Mouse (Mus musculus): Measurements from ENCODE around the gene Mtln. TPM values are rescaled to one million over a fixed set of nuclear protein-coding genes. Genes with fewer than 3 reads are reported as not detected.

Gene Mtln
- polyA plus RNA-seq, 1 experiment from 2014 or later, result 31.3 TPM

DNA sequence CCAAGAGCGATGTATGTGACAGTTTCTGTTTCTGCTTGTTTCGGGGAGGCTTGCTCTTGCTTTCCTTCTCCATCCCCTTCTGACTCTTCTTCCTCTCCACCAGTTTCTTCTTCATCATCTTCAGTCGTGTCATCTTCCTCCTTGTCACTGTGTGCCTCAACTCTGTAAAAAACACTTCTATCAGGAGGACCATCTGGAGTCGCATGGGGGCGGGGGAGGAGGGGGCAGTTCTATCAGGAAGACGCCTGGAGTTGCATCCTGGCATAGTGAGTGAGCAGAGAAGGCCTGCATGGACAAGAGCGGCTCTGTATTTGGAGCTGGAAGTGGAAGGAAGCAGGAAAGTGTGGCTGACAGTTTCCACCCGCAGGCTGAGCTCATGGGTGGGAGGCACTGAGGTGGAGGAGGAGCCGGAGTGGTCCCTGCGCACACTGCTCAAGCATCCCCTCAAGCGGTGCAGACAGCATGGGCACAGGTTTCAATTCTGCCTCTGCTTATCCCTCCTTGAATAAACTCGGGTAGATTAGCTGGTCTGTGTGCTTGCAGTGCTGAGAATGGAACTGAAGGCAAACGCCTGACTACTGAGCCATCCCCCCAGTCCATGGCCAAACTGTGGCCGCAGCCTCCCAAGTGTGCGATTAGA lies 18.2 kb downstream of the Mtln start:
- whole genome bisulfite sequencing, result 53% methylated on average over 15 of the region's 15 CpGs
- Histone ChIP-seq H3K4me1 (ENCODE audit: insufficient read depth) (no peaks in the 10 kb centered on the region), H3K9me3 (ENCODE audit: low read depth, low read length) (no peaks in the 10 kb centered on the region), H3K36me3 (ENCODE audit: insufficient read depth) (peaks cover 37% of the 10 kb centered on the region), H3K4me2 (no peak overlapping the region), H3K27ac (ENCODE audit: low read depth) (no peak overlapping the region), H3K27me3 (ENCODE audit: insufficient read depth, low read length) (no peaks in the 10 kb centered on the region), H3K9ac (no peak overlapping the region), H3K4me3 (ENCODE audit: low read depth, low read length) (no peak overlapping the region)
- DNase-seq, result peak; percentile 9
- 0 out of 2 replicates have a peak, but pooled peaks have one; percentile 41 for ATAC-seq (ENCODE audit: insufficient read depth)
- no peak for TF ChIP-seq CTCF (IDR thresholded peaks at IDR 0.05; ENCODE audit: low read depth)

- no peak overlapping the region for H3K9ac ChIP-seq
- H3K4me3 ChIP-seq (ENCODE audit: low read depth, low read length), result no peak overlapping the region
- ATAC-seq (ENCODE audit: insufficient read depth) (no peak), DNase-seq (no peak)
- no peak overlapping the region for H3K4me2 ChIP-seq
- no peaks in the 10 kb centered on the region for H3K27me3 ChIP-seq (ENCODE audit: insufficient read depth, low read length)
- H3K27ac ChIP-seq (ENCODE audit: low read depth), result no peak overlapping the region
- no peaks in the 10 kb centered on the region for H3K9me3 ChIP-seq (ENCODE audit: low read depth, low read length)
- WGBS, result 80% methylated on average over 5 of the region's 5 CpGs
- no peak for TF ChIP-seq CTCF (IDR thresholded peaks at IDR 0.05; ENCODE audit: low read depth)
- H3K36me3 ChIP-seq (ENCODE audit: insufficient read depth), result peaks cover 34% of the 10 kb centered on the region; the same call in 1 of the 2 replicates
- no peaks in the 10 kb centered on the region for H3K4me1 ChIP-seq (ENCODE audit: insufficient read depth)
These were observed 30.7 kb downstream of the Mtln start for GRCm38 (mm10) chr2:127761587-127761986.

GRCm38 (mm10) chr2:127760429-127761000 lies 31.8 kb downstream of the Mtln start:
- H3K36me3 ChIP-seq (ENCODE audit: insufficient read depth), result peaks cover 34% of the 10 kb centered on the region; the same call in 1 of the 2 replicates
- H3K4me3 ChIP-seq (ENCODE audit: low read depth, low read length), result no peak overlapping the region
- no peak for TF ChIP-seq CTCF (IDR thresholded peaks at IDR 0.05; ENCODE audit: low read depth)
- DNase-seq (no peak), ATAC-seq (ENCODE audit: insufficient read depth) (no peak)
- H3K27ac ChIP-seq (ENCODE audit: low read depth), result no peak overlapping the region
- WGBS, result 66% methylated on average over 10 of the region's 10 CpGs
- no peaks in the 10 kb centered on the region for H3K9me3 ChIP-seq (ENCODE audit: low read depth, low read length)
- no peaks in the 10 kb centered on the region for H3K4me1 ChIP-seq (ENCODE audit: insufficient read depth)
- H3K9ac ChIP-seq, result no peak overlapping the region
- no peaks in the 10 kb centered on the region for H3K27me3 ChIP-seq (ENCODE audit: insufficient read depth, low read length)
- no peak overlapping the region for H3K4me2 ChIP-seq

GRCm38 (mm10) chr2:127760014-127760413 lies 32.3 kb downstream of the Mtln start:
- no peak for ATAC-seq (ENCODE audit: insufficient read depth)
- no peaks in the 10 kb centered on the region for H3K27me3 ChIP-seq (ENCODE audit: insufficient read depth, low read length)
- H3K36me3 ChIP-seq (ENCODE audit: insufficient read depth), result peaks cover 33% of the 10 kb centered on the region; the same call in 1 of the 2 replicates
- no peak overlapping the region for H3K9ac ChIP-seq
- TF ChIP-seq CTCF (IDR thresholded peaks at IDR 0.05; ENCODE audit: low read depth), result no peak
- DNase-seq, result no peak
- no peak overlapping the region for H3K4me2 ChIP-seq
- H3K27ac ChIP-seq (ENCODE audit: low read depth), result no peak overlapping the region
- H3K4me3 ChIP-seq (ENCODE audit: low read depth, low read length), result no peak overlapping the region
- H3K9me3 ChIP-seq (ENCODE audit: low read depth, low read length), result no peaks in the 10 kb centered on the region
- 86% methylated on average over 6 of the region's 6 CpGs for WGBS
- H3K4me1 ChIP-seq (ENCODE audit: insufficient read depth), result no peaks in the 10 kb centered on the region

GRCm38 (mm10) chr2:127759157-127759880 lies 33.0 kb downstream of the Mtln start:
- Histone ChIP-seq H3K4me2 (no peak overlapping the region), H3K9me3 (ENCODE audit: low read depth, low read length) (no peaks in the 10 kb centered on the region), H3K27ac (ENCODE audit: low read depth) (no peak overlapping the region), H3K9ac (no peak overlapping the region), H3K4me1 (ENCODE audit: insufficient read depth) (no peaks in the 10 kb centered on the region), H3K27me3 (ENCODE audit: insufficient read depth, low read length) (no peaks in the 10 kb centered on the region), H3K36me3 (ENCODE audit: insufficient read depth) (peaks cover 31% of the 10 kb centered on the region; the same call in 1 of the 2 replicates), H3K4me3 (ENCODE audit: low read depth, low read length) (no peak overlapping the region)
- ATAC-seq (ENCODE audit: insufficient read depth), result no peak
- no peak for TF ChIP-seq CTCF (IDR thresholded peaks at IDR 0.05; ENCODE audit: low read depth)
- DNase-seq, result no peak
- WGBS, result 58% methylated on average over 5 of the region's 5 CpGs

DNA sequence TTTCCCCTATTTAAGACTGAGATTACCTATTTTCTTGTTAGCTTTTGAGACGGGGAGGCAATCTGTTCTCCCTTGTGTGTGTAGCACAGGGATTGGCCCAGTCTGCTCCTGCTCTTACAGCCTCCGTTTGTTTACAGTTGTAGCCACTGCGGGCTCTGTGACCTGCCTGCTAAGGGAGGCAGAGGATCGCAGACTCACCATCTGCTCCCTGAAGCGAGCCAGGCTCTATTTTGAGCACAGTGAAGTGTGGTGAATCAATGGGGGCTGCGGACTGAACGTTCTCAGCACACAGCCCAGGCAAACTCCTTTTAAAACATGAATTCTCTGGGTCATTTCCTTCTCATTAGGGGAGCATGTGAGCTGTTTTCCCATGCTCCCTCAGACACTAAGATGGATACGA lies 35.1 kb downstream of the Mtln start:
- Histone ChIP-seq H3K9ac (no peak overlapping the region), H3K4me3 (ENCODE audit: low read depth, low read length) (no peak overlapping the region), H3K27me3 (ENCODE audit: insufficient read depth, low read length) (no peaks in the 10 kb centered on the region), H3K27ac (ENCODE audit: low read depth) (no peak overlapping the region), H3K4me1 (ENCODE audit: insufficient read depth) (no peaks in the 10 kb centered on the region), H3K36me3 (ENCODE audit: insufficient read depth) (peaks cover 20% of the 10 kb centered on the region; the same call in 1 of the 2 replicates), H3K9me3 (ENCODE audit: low read depth, low read length) (no peaks in the 10 kb centered on the region), H3K4me2 (no peak overlapping the region)
- DNase-seq (no peak), ATAC-seq (ENCODE audit: insufficient read depth) (no peak)
- TF ChIP-seq CTCF (IDR thresholded peaks at IDR 0.05; ENCODE audit: low read depth), result no peak
- 31% methylated on average over 8 of the region's 8 CpGs for WGBS

DNA sequence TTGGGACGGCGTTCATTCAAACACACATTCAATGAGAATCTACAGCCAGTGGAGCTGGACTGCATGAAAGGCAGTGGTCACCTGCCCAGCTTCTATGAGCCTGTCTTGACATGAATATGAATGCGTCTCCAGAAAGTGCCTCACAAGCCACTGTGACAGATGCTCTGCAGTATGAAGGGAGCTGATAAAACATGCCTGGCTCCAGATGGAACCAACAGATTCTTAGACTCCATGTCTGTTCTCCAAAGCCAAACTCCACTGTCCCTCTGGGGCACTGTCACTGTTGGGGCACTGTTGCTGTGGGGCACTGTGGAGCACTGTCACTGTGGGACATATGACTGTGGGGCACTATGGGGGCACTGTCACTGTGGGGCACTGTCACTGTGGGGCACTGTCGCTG lies 38.2 kb downstream of the Mtln start:
- no peaks in the 10 kb centered on the region; the same call in 1 of the 2 replicates for H3K36me3 ChIP-seq (ENCODE audit: insufficient read depth)
- H3K9ac ChIP-seq, result no peak overlapping the region
- H3K9me3 ChIP-seq (ENCODE audit: low read depth, low read length), result no peaks in the 10 kb centered on the region
- ATAC-seq (ENCODE audit: insufficient read depth), result no peak
- H3K27ac ChIP-seq (ENCODE audit: low read depth), result no peak overlapping the region
- H3K4me1 ChIP-seq (ENCODE audit: insufficient read depth), result no peaks in the 10 kb centered on the region
- no peak for TF ChIP-seq CTCF (IDR thresholded peaks at IDR 0.05; ENCODE audit: low read depth)
- DNase-seq, result no peak
- H3K27me3 ChIP-seq (ENCODE audit: insufficient read depth, low read length), result no peaks in the 10 kb centered on the region
- H3K4me3 ChIP-seq (ENCODE audit: low read depth, low read length), result no peak overlapping the region
- H3K4me2 ChIP-seq, result no peak overlapping the region
- WGBS, result 96% methylated on average over 4 of the region's 4 CpGs

Measured in lung, embryonic 14.5 days (tissue).